ENCODE assay signal across 8 mouse cellular contexts in the genomic region with DNA sequence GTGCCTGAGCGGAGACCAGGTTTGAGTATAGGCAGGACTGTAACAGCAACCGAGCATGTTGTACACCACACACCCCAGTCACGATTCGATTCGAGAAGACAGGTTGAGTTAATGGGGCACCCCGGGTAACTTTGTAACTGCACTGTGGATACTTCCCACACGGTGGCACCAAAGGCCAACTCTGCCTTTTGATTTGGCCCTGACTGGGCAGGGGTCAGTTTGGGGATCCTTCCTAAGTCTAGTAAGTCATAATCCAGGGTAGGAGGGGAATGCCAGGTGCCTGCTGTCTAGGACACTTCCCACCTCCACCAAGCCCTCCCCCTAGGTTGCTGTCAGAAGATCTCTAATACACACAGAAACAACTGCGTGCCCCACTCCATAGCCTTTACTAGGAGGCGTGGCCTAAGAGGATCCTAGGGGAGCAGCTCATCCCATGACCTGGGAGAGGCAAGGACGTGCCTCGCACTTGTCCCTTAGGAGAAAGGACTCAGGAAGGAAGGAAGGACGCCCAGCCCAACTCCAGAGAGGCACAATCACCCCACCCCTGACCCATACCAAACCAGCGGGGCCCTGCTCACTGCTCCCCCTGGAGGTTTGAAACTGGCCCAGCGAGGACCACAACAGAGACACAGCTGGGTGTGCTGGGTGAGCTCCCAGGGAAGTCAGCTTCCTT. TPM values are rescaled to one million over a fixed set of nuclear protein-coding genes. Genes with fewer than 3 reads are reported as not detected.
A peak's percentile ranks its signal among the peaks of the same experiment; 100 is the strongest.
DNase-seq lines count a peak whose midpoint lies in the region; ATAC-seq and TF ChIP-seq lines count a peak whose summit lies in the region.

No protein-coding gene starts in this region.

- no peak overlapping the region for H3K27ac ChIP-seq in midbrain, embryonic 10.5 days (replicated peaks)
- no peak overlapping the region for H3K27ac ChIP-seq in midbrain, embryonic 15.5 days
- H3K27ac ChIP-seq in forebrain, embryonic 16.5 days (ENCODE audit: low read length): no peak overlapping the region
- H3K27ac ChIP-seq in hindbrain, embryonic 12.5 days: no peak overlapping the region
- H3K27ac ChIP-seq in limb, embryonic 15.5 days: no peak overlapping the region
- H3K27ac ChIP-seq in midbrain, postnatal 0 days (ENCODE audit: low read depth, low read length): no peak overlapping the region

- peak; percentile 56 for DNase-seq in midbrain, embryonic 10.5 days (ENCODE audit: low spot score)
- no peak for DNase-seq in midbrain, postnatal 0 days (ENCODE audit: low spot score)
- DNase-seq in thymus, adult 18-20 months: peak; percentile 57 to 76

- peaks cover 24% of the 10 kb centered on the region for H3K27me3 ChIP-seq in midbrain, embryonic 10.5 days (ENCODE audit: low read depth, poor library complexity, severe bottlenecking)
- no peaks in the 10 kb centered on the region for H3K27me3 ChIP-seq in midbrain, embryonic 15.5 days (replicated peaks)
- no peaks in the 10 kb centered on the region for H3K27me3 ChIP-seq in forebrain, embryonic 16.5 days (replicated peaks; ENCODE audit: control insufficient read depth, insufficient read depth, low read length)
- H3K27me3 ChIP-seq in hindbrain, embryonic 12.5 days: 0 out of 2 replicates have a peak, but pooled peaks cover 3% of the 10 kb centered on the region
- H3K27me3 ChIP-seq in limb, embryonic 15.5 days: no peaks in the 10 kb centered on the region
- H3K27me3 ChIP-seq in midbrain, postnatal 0 days (ENCODE audit: insufficient read depth, low read length): no peaks in the 10 kb centered on the region

- peaks cover 17% of the 10 kb centered on the region for H3K4me1 ChIP-seq in midbrain, embryonic 10.5 days
- H3K4me1 ChIP-seq in midbrain, embryonic 15.5 days: peaks cover 4% of the 10 kb centered on the region; the same call in 1 of the 2 replicates
- H3K4me1 ChIP-seq in forebrain, embryonic 16.5 days (replicated peaks; ENCODE audit: control insufficient read depth, insufficient read depth, low read length): peaks cover 4% of the 10 kb centered on the region
- H3K4me1 ChIP-seq in hindbrain, embryonic 12.5 days: peaks cover 11% of the 10 kb centered on the region; the same call in 1 of the 2 replicates
- H3K4me1 ChIP-seq in limb, embryonic 15.5 days: peaks cover 27% of the 10 kb centered on the region
- H3K4me1 ChIP-seq in midbrain, postnatal 0 days (ENCODE audit: insufficient read depth, low read length): no peaks in the 10 kb centered on the region

- no peaks in the 10 kb centered on the region for H3K36me3 ChIP-seq in midbrain, embryonic 10.5 days
- no peaks in the 10 kb centered on the region for H3K36me3 ChIP-seq in midbrain, embryonic 15.5 days (replicated peaks)
- H3K36me3 ChIP-seq in forebrain, embryonic 16.5 days (ENCODE audit: control insufficient read depth, insufficient read depth): no peaks in the 10 kb centered on the region
- no peaks in the 10 kb centered on the region for H3K36me3 ChIP-seq in hindbrain, embryonic 12.5 days
- no peaks in the 10 kb centered on the region for H3K36me3 ChIP-seq in limb, embryonic 15.5 days
- no peaks in the 10 kb centered on the region for H3K36me3 ChIP-seq in midbrain, postnatal 0 days (ENCODE audit: insufficient read depth, low read length)

- H3K4me2 ChIP-seq in midbrain, embryonic 15.5 days: no peak overlapping the region
- no peak overlapping the region for H3K4me2 ChIP-seq in forebrain, embryonic 16.5 days (ENCODE audit: low read length)
- H3K4me2 ChIP-seq in hindbrain, embryonic 12.5 days (replicated peaks): 0 out of 2 replicates have a peak overlapping the region, but pooled peaks have one; percentile 23
- peak overlapping the region; percentile 27; the same call in 1 of the 2 replicates for H3K4me2 ChIP-seq in limb, embryonic 15.5 days
- 0 out of 2 replicates have a peak overlapping the region, but pooled peaks have one; percentile 24 for H3K4me2 ChIP-seq in midbrain, postnatal 0 days (ENCODE audit: low read depth, low read length, poor library complexity, severe bottlenecking)

- ATAC-seq in midbrain, embryonic 15.5 days (replicated peaks): no peak
- ATAC-seq in cerebellum, adult (ENCODE audit: insufficient number of reproducible peaks, low FRiP score, low TSS enrichment): peak; percentile 70
- ATAC-seq in forebrain, embryonic 16.5 days: peak; percentile 38; the same call in 1 of the 2 replicates
- peak; percentile 50 for ATAC-seq in hindbrain, embryonic 12.5 days (ENCODE audit: low FRiP score)
- ATAC-seq in limb, embryonic 15.5 days (ENCODE audit: insufficient number of reproducible peaks, low FRiP score, low TSS enrichment, low read depth): peak; percentile 48; the same call in 1 of the 2 replicates
- 0 out of 2 replicates have a peak, but pooled peaks have one; percentile 31 for ATAC-seq in midbrain, postnatal 0 days (ENCODE audit: low FRiP score)

- peak; percentile 69 for TF ChIP-seq CTCF in midbrain, postnatal 0 days (IDR thresholded peaks at IDR 0.05)

- no peaks in the 10 kb centered on the region for H3K9me3 ChIP-seq in midbrain, embryonic 10.5 days (replicated peaks)
- H3K9me3 ChIP-seq in midbrain, embryonic 15.5 days: no peaks in the 10 kb centered on the region
- no peaks in the 10 kb centered on the region for H3K9me3 ChIP-seq in forebrain, embryonic 16.5 days (ENCODE audit: control insufficient read depth, low read length)
- no peaks in the 10 kb centered on the region for H3K9me3 ChIP-seq in hindbrain, embryonic 12.5 days (replicated peaks)
- H3K9me3 ChIP-seq in limb, embryonic 15.5 days: no peaks in the 10 kb centered on the region
- no peaks in the 10 kb centered on the region for H3K9me3 ChIP-seq in midbrain, postnatal 0 days (ENCODE audit: low read length)

- 7% methylated on average over 14 of the region's 14 CpGs for WGBS in midbrain, embryonic 10.5 days
- WGBS in midbrain, embryonic 15.5 days: 4% methylated on average over 14 of the region's 14 CpGs
- 5% methylated on average over 14 of the region's 14 CpGs for WGBS in forebrain, embryonic 16.5 days
- 5% methylated on average over 14 of the region's 14 CpGs for WGBS in hindbrain, embryonic 12.5 days
- 4% methylated on average over 14 of the region's 14 CpGs for whole genome bisulfite sequencing in limb, embryonic 15.5 days
- 8% methylated on average over 14 of the region's 14 CpGs for WGBS in midbrain, postnatal 0 days

- H3K9ac ChIP-seq in midbrain, embryonic 15.5 days: no peak overlapping the region
- H3K9ac ChIP-seq in forebrain, embryonic 16.5 days (replicated peaks; ENCODE audit: low read depth, low read length): no peak overlapping the region
- no peak overlapping the region; the same call in 1 of the 2 replicates for H3K9ac ChIP-seq in hindbrain, embryonic 12.5 days
- H3K9ac ChIP-seq in limb, embryonic 15.5 days: no peak overlapping the region
- no peak overlapping the region for H3K9ac ChIP-seq in midbrain, postnatal 0 days (replicated peaks; ENCODE audit: low read length, poor library complexity, severe bottlenecking)

- H3K4me3 ChIP-seq in midbrain, embryonic 10.5 days: peak overlapping the region; percentile 22
- H3K4me3 ChIP-seq in midbrain, embryonic 15.5 days: no peak overlapping the region
- H3K4me3 ChIP-seq in forebrain, embryonic 16.5 days (replicated peaks; ENCODE audit: low read length): no peak overlapping the region
- no peak overlapping the region for H3K4me3 ChIP-seq in hindbrain, embryonic 12.5 days
- peak overlapping the region; percentile 13; the same call in 1 of the 2 replicates for H3K4me3 ChIP-seq in limb, embryonic 15.5 days
- no peak overlapping the region for H3K4me3 ChIP-seq in midbrain, postnatal 0 days (ENCODE audit: low read depth, low read length)

RNA-seq across cellular contexts. Expression of a gene that starts 8.6 kb away (rescaled TPM):
- polyA plus RNA-seq in midbrain, embryonic 10.5 days (2016; fragmentation: Nextera tagmentation; extraction: Ambion mirVana): 15.9 and 20.0 TPM in 2 replicates
- 35.4 and 36.5 TPM in 2 replicates for polyA plus RNA-seq in midbrain, embryonic 15.5 days (2015; fragmentation: Nextera tagmentation; extraction: Ambion mirVana)
- polyA plus RNA-seq in forebrain, embryonic 16.5 days (2015; fragmentation: Nextera tagmentation; extraction: Ambion mirVana): 31.6 and 33.4 TPM in 2 replicates
- 21.7 and 22.6 TPM in 2 replicates for polyA plus RNA-seq in hindbrain, embryonic 12.5 days (2016; fragmentation: Nextera tagmentation; extraction: Ambion mirVana)
- 20.9 and 24.6 TPM in 2 replicates for polyA plus RNA-seq in limb, embryonic 15.5 days (2015; fragmentation: Nextera tagmentation; extraction: Ambion mirVana)
- total RNA-seq in midbrain, postnatal 0 days (2014; rRNA removed): 12.6 and 16.1 TPM in 2 replicates
- 32.6 and 32.7 TPM in 2 replicates for polyA plus RNA-seq in midbrain, postnatal 0 days (2015; fragmentation: Nextera tagmentation; extraction: Ambion mirVana)

RNA-seq across cellular contexts. Expression of a gene that starts 30.7 kb away (rescaled TPM):
- polyA plus RNA-seq in midbrain, embryonic 10.5 days (2016; fragmentation: Nextera tagmentation; extraction: Ambion mirVana): 85.4 and 101 TPM in 2 replicates
- 234 and 240 TPM in 2 replicates for polyA plus RNA-seq in midbrain, embryonic 15.5 days (2015; fragmentation: Nextera tagmentation; extraction: Ambion mirVana)
- polyA plus RNA-seq in forebrain, embryonic 16.5 days (2015; fragmentation: Nextera tagmentation; extraction: Ambion mirVana): 193 and 203 TPM in 2 replicates
- 117 and 127 TPM in 2 replicates for polyA plus RNA-seq in hindbrain, embryonic 12.5 days (2016; fragmentation: Nextera tagmentation; extraction: Ambion mirVana)
- 97.4 and 103 TPM in 2 replicates for polyA plus RNA-seq in limb, embryonic 15.5 days (2015; fragmentation: Nextera tagmentation; extraction: Ambion mirVana)
- 214 and 238 TPM in 2 replicates for total RNA-seq in midbrain, postnatal 0 days (2014; rRNA removed)
- 272 and 300 TPM in 2 replicates for polyA plus RNA-seq in midbrain, postnatal 0 days (2015; fragmentation: Nextera tagmentation; extraction: Ambion mirVana)

RNA-seq across cellular contexts. Expression of a gene that starts 39.9 kb away (rescaled TPM):
- polyA plus RNA-seq in midbrain, embryonic 10.5 days (2016; fragmentation: Nextera tagmentation; extraction: Ambion mirVana): 137 TPM in 2 replicates
- 108 and 129 TPM in 2 replicates for polyA plus RNA-seq in midbrain, embryonic 15.5 days (2015; fragmentation: Nextera tagmentation; extraction: Ambion mirVana)
- polyA plus RNA-seq in forebrain, embryonic 16.5 days (2015; fragmentation: Nextera tagmentation; extraction: Ambion mirVana): 137 and 143 TPM in 2 replicates
- polyA plus RNA-seq in hindbrain, embryonic 12.5 days (2016; fragmentation: Nextera tagmentation; extraction: Ambion mirVana): 132 and 139 TPM in 2 replicates
- polyA plus RNA-seq in limb, embryonic 15.5 days (2015; fragmentation: Nextera tagmentation; extraction: Ambion mirVana): 93.8 and 108 TPM in 2 replicates
- 40.2 and 44.2 TPM in 2 replicates for total RNA-seq in midbrain, postnatal 0 days (2014; rRNA removed)
- polyA plus RNA-seq in midbrain, postnatal 0 days (2015; fragmentation: Nextera tagmentation; extraction: Ambion mirVana): 73.0 and 81.9 TPM in 2 replicates

RNA-seq across cellular contexts. Expression of a gene that starts 40.7 kb away (rescaled TPM):
- polyA plus RNA-seq in midbrain, embryonic 10.5 days (2016; fragmentation: Nextera tagmentation; extraction: Ambion mirVana): 0.29 and 0.62 TPM in 2 replicates
- polyA plus RNA-seq in midbrain, embryonic 15.5 days (2015; fragmentation: Nextera tagmentation; extraction: Ambion mirVana): 1.0 and 1.1 TPM in 2 replicates
- polyA plus RNA-seq in forebrain, embryonic 16.5 days (2015; fragmentation: Nextera tagmentation; extraction: Ambion mirVana): 0.67 and 0.91 TPM in 2 replicates
- 1.3 TPM in 2 replicates for polyA plus RNA-seq in hindbrain, embryonic 12.5 days (2016; fragmentation: Nextera tagmentation; extraction: Ambion mirVana)
- polyA plus RNA-seq in limb, embryonic 15.5 days (2015; fragmentation: Nextera tagmentation; extraction: Ambion mirVana): 1.8 and 2.4 TPM in 2 replicates
- not detected in 2 replicates for total RNA-seq in midbrain, postnatal 0 days (2014; rRNA removed)
- polyA plus RNA-seq in midbrain, postnatal 0 days (2015; fragmentation: Nextera tagmentation; extraction: Ambion mirVana): 3.2 and 7.6 TPM in 2 replicates

Comparison
In these comparisons a context has a peak if more than half of its experiments do, and no peak if none do; other contexts are left out.
1. H3K4me3 ChIP-seq: peak in midbrain, embryonic 10.5 days (single experiment) and limb, embryonic 15.5 days (single experiment); none in midbrain, embryonic 15.5 days (single experiment), forebrain, embryonic 16.5 days (single experiment), hindbrain, embryonic 12.5 days (single experiment) and midbrain, postnatal 0 days (single experiment).
2. H3K4me2 ChIP-seq: peak in hindbrain, embryonic 12.5 days (single experiment), limb, embryonic 15.5 days (single experiment) and midbrain, postnatal 0 days (single experiment); none in midbrain, embryonic 15.5 days (single experiment) and forebrain, embryonic 16.5 days (single experiment).